11 mouse cellular contexts compared by ENCODE assay signal in the genomic region with DNA sequence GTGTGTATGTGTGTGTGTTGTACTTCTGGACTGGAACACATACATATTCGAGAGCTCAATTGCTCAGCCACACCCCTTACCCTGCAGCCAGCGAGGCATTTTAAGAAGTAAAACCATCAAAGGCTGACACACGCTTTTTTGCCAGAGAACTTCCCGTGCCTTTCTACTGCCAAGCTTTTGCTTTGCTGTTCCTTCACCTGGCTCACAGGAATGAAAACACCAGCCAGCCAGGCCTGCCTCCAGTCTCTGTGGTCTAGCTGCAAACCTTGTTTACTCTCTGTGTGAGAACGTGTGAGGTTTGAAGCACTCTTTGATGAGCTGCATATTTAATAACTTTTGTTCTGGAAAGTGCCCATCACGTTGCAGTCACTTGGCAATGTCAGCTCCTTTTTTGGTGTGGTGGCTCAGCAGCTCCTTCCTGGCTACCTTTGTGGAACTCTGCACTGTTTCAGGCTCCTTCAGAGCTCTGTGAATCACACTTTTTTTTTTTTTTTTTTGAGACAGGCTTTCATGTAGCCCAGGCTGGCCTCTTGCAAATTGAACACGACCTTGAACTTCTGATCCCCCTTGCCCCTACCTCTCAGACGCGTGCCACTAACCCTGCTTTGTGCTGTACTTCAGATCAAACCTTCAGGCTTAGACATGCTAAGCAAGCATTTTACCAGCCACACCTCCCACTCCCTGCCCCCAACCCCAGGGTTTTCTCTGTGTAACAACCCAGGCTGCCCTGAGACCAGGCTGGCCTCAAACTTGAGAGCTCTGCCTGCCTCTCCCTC. TPM values are rescaled to one million over a fixed set of nuclear protein-coding genes. Genes with fewer than 3 reads are reported as not detected.
DNase-seq lines count a peak whose midpoint lies in the region; ATAC-seq lines count a peak whose summit lies in the region.
"Had no signal": no experiment of that assay in that cellular context is flagged by ENCODE, and none has a peak within 500 bp of the region (broad histone marks: within the 10 kb centered on the region; RNA-seq: fewer than 3 reads in every experiment).

No protein-coding gene starts in this region.

- no peak for ATAC-seq in midbrain, embryonic 11.5 days (ENCODE audit: low FRiP score)
- ATAC-seq in midbrain, embryonic 15.5 days (replicated peaks) = no peak
- ATAC-seq in embryonic facial prominence, embryonic 14.5 days (ENCODE audit: low read depth) = no peak
- ATAC-seq: intestine, embryonic 16.5 days had no signal

- H3K36me3 ChIP-seq in midbrain, embryonic 11.5 days (ENCODE audit: control insufficient read depth, insufficient read depth, low read length) = no peaks in the 10 kb centered on the region
- H3K36me3 ChIP-seq in midbrain, embryonic 15.5 days (replicated peaks) = no peaks in the 10 kb centered on the region
- H3K36me3 ChIP-seq in embryonic facial prominence, embryonic 14.5 days (ENCODE audit: control insufficient read depth, insufficient read depth, low read length) = no peaks in the 10 kb centered on the region
- H3K36me3 ChIP-seq: G1E had no signal

- H3K4me3 ChIP-seq in midbrain, embryonic 11.5 days (ENCODE audit: low read depth, low read length) = no peak overlapping the region
- no peak overlapping the region for H3K4me3 ChIP-seq in midbrain, embryonic 15.5 days
- H3K4me3 ChIP-seq in embryonic facial prominence, embryonic 14.5 days (ENCODE audit: low read depth, low read length) = no peak overlapping the region

- H3K4me1 ChIP-seq in midbrain, embryonic 11.5 days (ENCODE audit: control insufficient read depth, insufficient read depth, low read length) = peaks cover 14% of the 10 kb centered on the region
- peaks cover 21% of the 10 kb centered on the region for H3K4me1 ChIP-seq in midbrain, embryonic 15.5 days
- peaks cover 14% of the 10 kb centered on the region for H3K4me1 ChIP-seq in embryonic facial prominence, embryonic 14.5 days (ENCODE audit: control insufficient read depth, insufficient read depth, low read length)

- no peak overlapping the region for H3K4me2 ChIP-seq in midbrain, embryonic 11.5 days
- no peak overlapping the region for H3K4me2 ChIP-seq in midbrain, embryonic 15.5 days
- H3K4me2 ChIP-seq in embryonic facial prominence, embryonic 14.5 days (ENCODE audit: low read depth, low read length) = peak overlapping the region; percentile 91; the same call in 1 of the 2 replicates

- H3K9ac ChIP-seq in midbrain, embryonic 11.5 days (ENCODE audit: low read length) = no peak overlapping the region
- no peak overlapping the region for H3K9ac ChIP-seq in midbrain, embryonic 15.5 days
- no peak overlapping the region for H3K9ac ChIP-seq in embryonic facial prominence, embryonic 14.5 days (ENCODE audit: low read depth, low read length)

- intact Hi-C loops in gastrocnemius, postnatal 14 days (cut with DNase I; ENCODE audit: low total_unique reads) = no loop called here

- no peaks in the 10 kb centered on the region for H3K9me3 ChIP-seq in midbrain, embryonic 11.5 days (ENCODE audit: control insufficient read depth, low read length)
- H3K9me3 ChIP-seq in midbrain, embryonic 15.5 days = no peaks in the 10 kb centered on the region
- no peaks in the 10 kb centered on the region for H3K9me3 ChIP-seq in embryonic facial prominence, embryonic 14.5 days (ENCODE audit: control insufficient read depth, low read length)
- H3K9me3 ChIP-seq: G1E had no signal

- H3K27me3 ChIP-seq in midbrain, embryonic 11.5 days (ENCODE audit: control insufficient read depth, insufficient read depth, low read length) = peaks cover 19% of the 10 kb centered on the region
- peaks cover 44% of the 10 kb centered on the region for H3K27me3 ChIP-seq in midbrain, embryonic 15.5 days (replicated peaks)
- 0 out of 2 replicates have a peak, but pooled peaks cover 6% of the 10 kb centered on the region for H3K27me3 ChIP-seq in embryonic facial prominence, embryonic 14.5 days (replicated peaks; ENCODE audit: control insufficient read depth, insufficient read depth, low read length)

- H3K27ac ChIP-seq in midbrain, embryonic 11.5 days (ENCODE audit: low read depth, low read length) = no peak overlapping the region
- H3K27ac ChIP-seq in midbrain, embryonic 15.5 days = no peak overlapping the region
- H3K27ac ChIP-seq in embryonic facial prominence, embryonic 14.5 days (replicated peaks; ENCODE audit: low read depth, low read length) = no peak overlapping the region

- DNase-seq in gastrocnemius, postnatal 25 days = peak; percentile 39
- no peak for DNase-seq in gastrocnemius, postnatal 14 days
- peak; percentile 75 for DNase-seq in midbrain, embryonic 11.5 days (ENCODE audit: low spot score, missing footprints)
- DNase-seq in embryonic facial prominence, embryonic 14.5 days (ENCODE audit: low spot score) = peak; percentile 31
- DNase-seq in thymus, postnatal 0 days (ENCODE audit: low spot score) = peak; percentile 63
- no peak for DNase-seq in cerebellum, adult 9-11 months
- DNase-seq in gastrocnemius, postnatal 4 days (ENCODE audit: low spot score in 2 of 2) = no peak

- WGBS in midbrain, embryonic 11.5 days = 28% methylated on average over 9 of the region's 9 CpGs
- WGBS in midbrain, embryonic 15.5 days = 24% methylated on average over 9 of the region's 9 CpGs
- WGBS in embryonic facial prominence, embryonic 14.5 days = 27% methylated on average over 9 of the region's 9 CpGs

RNA-seq across cellular contexts. Expression of gene Slc43a1, which starts 0.6 kb away (rescaled TPM):
- total RNA-seq in gastrocnemius, postnatal 25 days (2021) = 1 to 10 TPM; 7.7 to 8.4 TPM
- 10 to 100 TPM in 1 of 2 experiments, 1 to 10 TPM in 1; 6.2 to 16.1 TPM for total RNA-seq in gastrocnemius, postnatal 14 days (2021)
- polyA plus RNA-seq in midbrain, embryonic 11.5 days (2014; fragmentation: Nextera tagmentation; extraction: Ambion mirVana) = 16.3 and 18.6 TPM in 2 replicates
- 1.2 and 1.9 TPM in 2 replicates for polyA plus RNA-seq in midbrain, embryonic 15.5 days (2015; fragmentation: Nextera tagmentation; extraction: Ambion mirVana)
- polyA plus RNA-seq in embryonic facial prominence, embryonic 14.5 days (2014; fragmentation: Nextera tagmentation; extraction: Ambion mirVana) = 14.3 and 17.0 TPM in 2 replicates
- polyA plus RNA-seq in thymus, postnatal 0 days (2015; fragmentation: Nextera tagmentation; extraction: Ambion mirVana) = 19.7 and 22.7 TPM in 2 replicates
- total RNA-seq in gastrocnemius, postnatal 4 days (2021) = 1 to 10 TPM; 5.6 to 7.8 TPM
- polyA plus RNA-seq: G1E had no signal

RNA-seq across cellular contexts. Expression of gene Timm10, which starts 11.2 kb away (rescaled TPM):
- total RNA-seq in gastrocnemius, postnatal 25 days (2021) = 10 to 100 TPM; 49.3 to 51.3 TPM
- total RNA-seq in gastrocnemius, postnatal 14 days (2021) = 10 to 100 TPM; 45.7 to 46.0 TPM
- 38.1 and 43.1 TPM in 2 replicates for polyA plus RNA-seq in midbrain, embryonic 11.5 days (2014; fragmentation: Nextera tagmentation; extraction: Ambion mirVana)
- 70.1 and 82.8 TPM in 2 replicates for polyA plus RNA-seq in midbrain, embryonic 15.5 days (2015; fragmentation: Nextera tagmentation; extraction: Ambion mirVana)
- 55.5 and 55.7 TPM in 2 replicates for polyA plus RNA-seq in embryonic facial prominence, embryonic 14.5 days (2014; fragmentation: Nextera tagmentation; extraction: Ambion mirVana)
- polyA plus RNA-seq in thymus, postnatal 0 days (2015; fragmentation: Nextera tagmentation; extraction: Ambion mirVana) = 35.6 and 38.9 TPM in 2 replicates
- total RNA-seq in gastrocnemius, postnatal 4 days (2021) = 10 to 100 TPM; 48.9 to 51.4 TPM

RNA-seq across cellular contexts. Expression of gene Smtnl1, which starts 15.6 kb away (rescaled TPM):
- 100 to 1,000 TPM; 101 to 105 TPM for total RNA-seq in gastrocnemius, postnatal 25 days (2021)
- total RNA-seq in gastrocnemius, postnatal 14 days (2021) = 100 to 1,000 TPM in 1 of 2 experiments, 10 to 100 TPM in 1; 95.9 to 120 TPM
- polyA plus RNA-seq in midbrain, embryonic 11.5 days (2014; fragmentation: Nextera tagmentation; extraction: Ambion mirVana) = 0.15 TPM in 1 of 2 replicates, not detected in the other
- polyA plus RNA-seq in midbrain, embryonic 15.5 days (2015; fragmentation: Nextera tagmentation; extraction: Ambion mirVana) = not detected in 2 replicates
- 0.48 and 1.6 TPM in 2 replicates for polyA plus RNA-seq in embryonic facial prominence, embryonic 14.5 days (2014; fragmentation: Nextera tagmentation; extraction: Ambion mirVana)
- 0.38 and 0.44 TPM in 2 replicates for polyA plus RNA-seq in thymus, postnatal 0 days (2015; fragmentation: Nextera tagmentation; extraction: Ambion mirVana)
- total RNA-seq in gastrocnemius, postnatal 4 days (2021) = 10 to 100 TPM; 57.0 to 70.9 TPM
- total RNA-seq: G1E had no signal
- polyA plus RNA-seq: frontal cortex, adult 2 months; G1E had no signal

RNA-seq across cellular contexts. Expression of gene Ube2l6, which starts 39.4 kb away (rescaled TPM):
- 1 to 10 TPM; 4.2 to 8.1 TPM for total RNA-seq in gastrocnemius, postnatal 25 days (2021)
- total RNA-seq in gastrocnemius, postnatal 14 days (2021) = 1 to 10 TPM; 6.1 to 7.0 TPM
- 39.4 and 39.5 TPM in 2 replicates for polyA plus RNA-seq in midbrain, embryonic 11.5 days (2014; fragmentation: Nextera tagmentation; extraction: Ambion mirVana)
- polyA plus RNA-seq in midbrain, embryonic 15.5 days (2015; fragmentation: Nextera tagmentation; extraction: Ambion mirVana) = 21.6 and 25.7 TPM in 2 replicates
- 44.5 and 48.2 TPM in 2 replicates for polyA plus RNA-seq in embryonic facial prominence, embryonic 14.5 days (2014; fragmentation: Nextera tagmentation; extraction: Ambion mirVana)
- 39.1 and 45.5 TPM in 2 replicates for polyA plus RNA-seq in thymus, postnatal 0 days (2015; fragmentation: Nextera tagmentation; extraction: Ambion mirVana)
- 10 to 100 TPM; 10.7 to 11.4 TPM for total RNA-seq in gastrocnemius, postnatal 4 days (2021)

RNA-seq across cellular contexts. Expression of gene Rtn4rl2, which starts 48.5 kb away (rescaled TPM):
- under 1 TPM; 0.43 to 0.54 TPM for total RNA-seq in gastrocnemius, postnatal 25 days (2021)
- under 1 TPM; 0.55 to 0.64 TPM for total RNA-seq in gastrocnemius, postnatal 14 days (2021)
- polyA plus RNA-seq in midbrain, embryonic 11.5 days (2014; fragmentation: Nextera tagmentation; extraction: Ambion mirVana) = 1.4 and 1.6 TPM in 2 replicates
- 4.9 and 6.0 TPM in 2 replicates for polyA plus RNA-seq in midbrain, embryonic 15.5 days (2015; fragmentation: Nextera tagmentation; extraction: Ambion mirVana)
- 2.5 and 3.4 TPM in 2 replicates for polyA plus RNA-seq in embryonic facial prominence, embryonic 14.5 days (2014; fragmentation: Nextera tagmentation; extraction: Ambion mirVana)
- 0.10 and 0.22 TPM in 2 replicates for polyA plus RNA-seq in thymus, postnatal 0 days (2015; fragmentation: Nextera tagmentation; extraction: Ambion mirVana)
- under 1 TPM; 0.37 to 0.80 TPM for total RNA-seq in gastrocnemius, postnatal 4 days (2021)
- total RNA-seq: G1E had no signal
- polyA plus RNA-seq: G1E had no signal

Comparison
In these comparisons a context has a peak if more than half of its experiments do, and no peak if none do; other contexts are left out.
1. DNase-seq: peak in gastrocnemius, postnatal 25 days (single experiment), midbrain, embryonic 11.5 days (single experiment), embryonic facial prominence, embryonic 14.5 days (single experiment) and thymus, postnatal 0 days (single experiment); none in gastrocnemius, postnatal 14 days (single experiment), cerebellum, adult 9-11 months (single experiment) and gastrocnemius, postnatal 4 days (0 of 2).